Mouse (Mus musculus): ENCODE data around the gene Ntng1. TPM values are rescaled to one million over a fixed set of nuclear protein-coding genes. Genes with fewer than 3 reads are reported as not detected.

Gene Ntng1
- polyA plus RNA-seq, 1 experiment from 2014 or later: 0.68 TPM

DNA sequence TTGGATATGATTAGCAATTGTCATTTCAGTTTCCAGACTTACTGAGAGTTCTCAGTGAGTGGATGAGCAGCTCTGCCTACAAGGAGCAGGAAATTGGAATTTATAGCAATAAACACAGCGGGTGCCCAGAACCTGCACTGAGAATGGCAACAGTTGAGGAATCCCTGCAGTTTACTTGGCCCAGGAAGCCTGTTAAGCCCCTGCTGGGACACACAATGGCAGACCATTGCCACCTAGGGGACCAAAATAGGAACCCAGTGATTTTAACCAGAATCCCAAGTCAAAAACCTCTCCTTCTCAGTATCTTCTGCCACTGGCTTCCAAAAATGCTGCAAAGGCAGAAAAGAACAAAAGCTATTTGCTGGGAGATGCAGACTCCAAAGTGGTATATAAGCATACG, 37.8 kb downstream of the Ntng1 start:
- no peak overlapping the region for H3K27ac ChIP-seq (ENCODE audit: low read length)
- H3K36me3 ChIP-seq (ENCODE audit: insufficient read depth, low read length): no peaks in the 10 kb centered on the region
- H3K4me3 ChIP-seq (ENCODE audit: low read depth, low read length): no peak overlapping the region
- H3K9me3 ChIP-seq (ENCODE audit: low read length): no peaks in the 10 kb centered on the region
- DNase-seq (ENCODE audit: low spot score): no peak
- 37% methylated on average over 2 of the region's 2 CpGs for WGBS
- H3K9ac ChIP-seq (replicated peaks; ENCODE audit: low read depth): no peak overlapping the region
- no peaks in the 10 kb centered on the region for H3K27me3 ChIP-seq (replicated peaks; ENCODE audit: insufficient read depth, low read length)
- ATAC-seq: no peak
- no peaks in the 10 kb centered on the region for H3K4me1 ChIP-seq (ENCODE audit: insufficient read depth, low read depth, low read length)
- no peak overlapping the region for H3K4me2 ChIP-seq (replicated peaks; ENCODE audit: low read depth, low read length)
- TF ChIP-seq EP300 (IDR thresholded peaks at IDR 0.05): no peak
- TF ChIP-seq CTCF (IDR thresholded peaks at IDR 0.05): peak; percentile 17; the same call in 1 of the 2 replicates

DNA sequence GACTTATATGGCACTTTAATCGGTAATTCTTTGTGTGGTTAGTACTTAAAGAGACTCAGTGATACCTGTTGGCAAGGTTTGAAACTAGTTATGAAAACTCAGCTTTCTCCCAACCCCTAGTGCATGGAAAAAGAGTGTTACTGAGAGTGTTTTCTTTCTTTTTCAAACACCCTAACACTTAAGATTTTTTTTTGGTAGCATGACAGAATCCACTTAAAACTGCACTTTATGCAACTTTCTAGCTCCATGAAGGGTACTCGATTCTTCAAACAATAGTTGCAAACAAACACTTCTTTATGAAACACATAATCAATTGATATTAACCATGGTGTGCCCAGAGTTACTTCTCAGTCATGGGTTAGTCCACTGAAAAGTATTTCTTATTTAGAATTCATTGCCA, 49.4 kb downstream of the Ntng1 start:
- H3K4me3 ChIP-seq (ENCODE audit: low read depth, low read length): no peak overlapping the region
- no peaks in the 10 kb centered on the region for H3K27me3 ChIP-seq (replicated peaks; ENCODE audit: insufficient read depth, low read length)
- no peak for TF ChIP-seq CTCF (IDR thresholded peaks at IDR 0.05)
- no peak for TF ChIP-seq EP300 (IDR thresholded peaks at IDR 0.05)
- H3K4me1 ChIP-seq (ENCODE audit: insufficient read depth, low read depth, low read length): no peaks in the 10 kb centered on the region
- no peak overlapping the region for H3K4me2 ChIP-seq (replicated peaks; ENCODE audit: low read depth, low read length)
- DNase-seq (ENCODE audit: low spot score) (no peak), ATAC-seq (no peak)
- no peaks in the 10 kb centered on the region for H3K36me3 ChIP-seq (ENCODE audit: insufficient read depth, low read length)
- no peak overlapping the region for H3K27ac ChIP-seq (ENCODE audit: low read length)
- H3K9ac ChIP-seq (replicated peaks; ENCODE audit: low read depth): no peak overlapping the region
- WGBS: 57% methylated on average over 2 of the region's 2 CpGs
- no peaks in the 10 kb centered on the region for H3K9me3 ChIP-seq (ENCODE audit: low read length)

DNA sequence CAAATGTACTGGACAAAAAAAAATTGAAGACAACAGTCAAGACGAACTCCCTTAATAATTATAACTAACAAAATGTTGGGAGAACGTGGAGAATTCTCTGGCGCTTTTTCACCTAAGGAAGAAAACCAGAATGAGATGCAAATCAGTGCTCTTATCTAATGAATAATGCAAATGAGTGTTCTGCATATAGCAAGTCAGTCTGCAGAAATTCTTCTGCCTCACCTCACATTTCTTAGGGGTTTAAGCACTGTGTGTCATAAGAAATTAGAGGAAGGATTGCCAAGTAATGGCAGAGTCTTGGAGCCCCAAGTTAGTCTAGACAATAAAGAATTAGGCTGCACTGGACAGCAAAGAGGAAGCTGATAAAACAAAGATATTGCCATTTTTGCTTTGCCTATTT, 49.8 kb downstream of the Ntng1 start:
- no peaks in the 10 kb centered on the region for H3K27me3 ChIP-seq (replicated peaks; ENCODE audit: insufficient read depth, low read length)
- WGBS: 74% methylated on average over 3 of the region's 3 CpGs

DNA sequence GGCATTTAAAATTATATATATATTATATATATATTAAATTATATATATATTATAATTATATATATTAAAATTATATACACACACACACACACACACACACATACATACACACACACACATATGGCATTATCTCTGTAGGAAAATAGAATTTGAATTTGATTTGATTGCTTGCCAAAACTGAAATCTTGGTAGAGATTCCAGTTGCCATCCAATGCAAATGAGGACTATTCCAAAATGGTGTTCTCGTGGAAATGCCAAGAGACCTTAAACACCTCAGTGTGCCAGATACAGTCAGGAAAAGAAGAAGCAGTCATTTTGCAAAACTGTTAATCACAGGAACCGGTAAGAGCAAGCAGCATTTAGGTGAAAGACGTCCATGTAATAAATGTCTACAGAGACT, 51.3 kb downstream of the Ntng1 start:
- 88% methylated on average over 3 of the region's 3 CpGs for WGBS
- H3K27me3 ChIP-seq (replicated peaks; ENCODE audit: insufficient read depth, low read length): no peaks in the 10 kb centered on the region
- ATAC-seq: no peak

More for the DNA sequence above, 49.8 kb downstream of the Ntng1 start:
- TF ChIP-seq EP300 (IDR thresholded peaks at IDR 0.05): no peak
- no peak for TF ChIP-seq CTCF (IDR thresholded peaks at IDR 0.05)
- DNase-seq (ENCODE audit: low spot score): no peak
- Histone ChIP-seq H3K9ac (replicated peaks; ENCODE audit: low read depth) (no peak overlapping the region), H3K4me1 (ENCODE audit: insufficient read depth, low read depth, low read length) (no peaks in the 10 kb centered on the region), H3K9me3 (ENCODE audit: low read length) (no peaks in the 10 kb centered on the region), H3K4me2 (replicated peaks; ENCODE audit: low read depth, low read length) (no peak overlapping the region), H3K4me3 (ENCODE audit: low read depth, low read length) (no peak overlapping the region), H3K27ac (ENCODE audit: low read length) (no peak overlapping the region), H3K36me3 (ENCODE audit: insufficient read depth, low read length) (no peaks in the 10 kb centered on the region)
- no peak for ATAC-seq

DNA sequence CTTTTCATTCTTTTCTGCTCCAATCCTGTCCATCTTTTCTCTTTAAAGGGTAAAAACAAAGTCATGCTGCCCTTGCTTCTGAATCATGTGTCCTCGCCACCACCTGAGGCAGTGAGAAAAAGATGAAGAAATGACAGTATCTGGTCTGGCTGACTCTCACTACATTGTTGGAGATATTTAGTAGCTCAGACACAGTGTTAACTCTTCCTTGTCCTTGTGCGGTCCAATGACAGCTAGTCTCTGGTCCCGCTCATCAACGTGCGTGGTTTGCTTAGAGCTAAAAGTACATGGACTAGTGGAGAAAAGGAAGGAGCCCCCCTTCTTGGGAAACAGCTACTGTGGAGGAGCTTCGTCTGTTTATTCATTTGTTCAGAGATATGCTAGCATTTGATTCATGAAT, 56.6 kb downstream of the Ntng1 start:
- no peaks in the 10 kb centered on the region for H3K4me1 ChIP-seq (ENCODE audit: insufficient read depth, low read depth, low read length)
- ATAC-seq (no peak), DNase-seq (ENCODE audit: low spot score) (no peak)
- H3K4me3 ChIP-seq (ENCODE audit: low read depth, low read length): no peak overlapping the region
- H3K27ac ChIP-seq (ENCODE audit: low read length): no peak overlapping the region
- no peaks in the 10 kb centered on the region for H3K27me3 ChIP-seq (replicated peaks; ENCODE audit: insufficient read depth, low read length)
- H3K9ac ChIP-seq (replicated peaks; ENCODE audit: low read depth): no peak overlapping the region
- no peaks in the 10 kb centered on the region for H3K36me3 ChIP-seq (ENCODE audit: insufficient read depth, low read length)
- H3K9me3 ChIP-seq (ENCODE audit: low read length): no peaks in the 10 kb centered on the region
- TF ChIP-seq CTCF (IDR thresholded peaks at IDR 0.05) (no peak), EP300 (IDR thresholded peaks at IDR 0.05) (no peak)
- H3K4me2 ChIP-seq (replicated peaks; ENCODE audit: low read depth, low read length): no peak overlapping the region
- WGBS: 66% methylated on average over 6 of the region's 6 CpGs

More for the DNA sequence above, 51.3 kb downstream of the Ntng1 start:
- no peaks in the 10 kb centered on the region for H3K4me1 ChIP-seq (ENCODE audit: insufficient read depth, low read depth, low read length)
- TF ChIP-seq CTCF (IDR thresholded peaks at IDR 0.05) (no peak), EP300 (IDR thresholded peaks at IDR 0.05) (no peak)
- H3K4me3 ChIP-seq (ENCODE audit: low read depth, low read length): no peak overlapping the region
- no peaks in the 10 kb centered on the region for H3K9me3 ChIP-seq (ENCODE audit: low read length)
- no peaks in the 10 kb centered on the region for H3K36me3 ChIP-seq (ENCODE audit: insufficient read depth, low read length)
- H3K9ac ChIP-seq (replicated peaks; ENCODE audit: low read depth): no peak overlapping the region
- DNase-seq (ENCODE audit: low spot score): no peak
- H3K4me2 ChIP-seq (replicated peaks; ENCODE audit: low read depth, low read length): no peak overlapping the region
- H3K27ac ChIP-seq (ENCODE audit: low read length): no peak overlapping the region

DNA sequence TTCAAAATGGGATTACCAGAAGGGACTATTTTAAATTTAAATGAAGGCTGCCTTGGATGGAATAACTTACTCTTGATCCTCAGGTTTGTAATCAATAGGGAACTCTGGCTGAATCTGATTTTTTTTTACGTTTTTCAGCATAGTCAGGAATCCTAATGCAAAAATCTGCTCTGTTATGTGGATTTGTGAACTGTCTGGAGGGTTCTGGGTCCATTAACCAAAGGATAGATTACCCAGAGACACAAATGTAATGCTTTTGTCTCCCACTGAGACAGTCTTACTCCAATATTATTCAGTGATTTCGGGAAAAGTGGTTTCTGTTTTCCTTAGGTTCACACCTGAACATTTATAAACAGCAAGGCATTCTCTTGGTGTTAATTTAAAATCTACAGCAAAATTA, 58.5 kb downstream of the Ntng1 start:
- Histone ChIP-seq H3K4me3 (ENCODE audit: low read depth, low read length) (no peak overlapping the region), H3K27me3 (replicated peaks; ENCODE audit: insufficient read depth, low read length) (no peaks in the 10 kb centered on the region), H3K4me2 (replicated peaks; ENCODE audit: low read depth, low read length) (no peak overlapping the region), H3K9me3 (ENCODE audit: low read length) (no peaks in the 10 kb centered on the region), H3K9ac (replicated peaks; ENCODE audit: low read depth) (no peak overlapping the region), H3K27ac (ENCODE audit: low read length) (no peak overlapping the region), H3K36me3 (ENCODE audit: insufficient read depth, low read length) (no peaks in the 10 kb centered on the region), H3K4me1 (ENCODE audit: insufficient read depth, low read depth, low read length) (no peaks in the 10 kb centered on the region)
- ATAC-seq (no peak), DNase-seq (ENCODE audit: low spot score) (no peak)
- TF ChIP-seq EP300 (IDR thresholded peaks at IDR 0.05) (no peak), CTCF (IDR thresholded peaks at IDR 0.05) (no peak)
- WGBS: 66% methylated on average over 2 of the region's 2 CpGs

DNA sequence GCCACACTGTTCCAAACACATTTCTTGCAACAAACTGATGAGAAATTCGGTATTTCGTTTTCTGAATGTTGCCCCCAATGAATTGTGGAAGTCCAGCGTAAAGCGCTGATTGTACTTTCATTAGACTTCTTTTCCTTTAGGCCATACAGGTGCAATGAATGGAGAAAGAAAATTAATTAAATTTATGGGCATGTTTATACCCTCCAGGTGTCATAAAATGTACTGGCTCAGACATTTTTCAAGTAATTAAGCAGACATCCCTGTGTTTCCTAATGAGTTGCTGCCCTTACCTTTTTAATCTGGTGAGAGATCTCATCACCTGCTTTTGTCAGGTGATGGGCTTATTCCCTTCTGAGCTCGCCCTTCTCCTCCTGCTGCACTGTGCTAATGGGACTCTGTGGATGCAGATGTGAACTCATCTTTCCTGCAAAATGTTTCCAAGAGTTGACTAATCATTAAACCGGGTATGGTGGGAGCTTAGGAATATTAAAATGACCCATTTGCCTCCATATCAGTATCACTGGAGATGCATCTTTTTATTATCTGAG, 79.0 kb downstream of the Ntng1 start:
- DNase-seq (ENCODE audit: low spot score) (no peak), ATAC-seq (no peak)
- no peaks in the 10 kb centered on the region for H3K9me3 ChIP-seq (ENCODE audit: low read length)
- WGBS: 84% methylated on average over 6 of the region's 6 CpGs
- no peak overlapping the region for H3K27ac ChIP-seq (ENCODE audit: low read length)
- no peaks in the 10 kb centered on the region for H3K4me1 ChIP-seq (ENCODE audit: insufficient read depth, low read depth, low read length)
- H3K4me2 ChIP-seq (replicated peaks; ENCODE audit: low read depth, low read length): no peak overlapping the region
- no peak for TF ChIP-seq EP300 (IDR thresholded peaks at IDR 0.05)
- TF ChIP-seq CTCF (IDR thresholded peaks at IDR 0.05): no peak
- no peak overlapping the region for H3K9ac ChIP-seq (replicated peaks; ENCODE audit: low read depth)
- H3K4me3 ChIP-seq (ENCODE audit: low read depth, low read length): no peak overlapping the region
- no peaks in the 10 kb centered on the region for H3K36me3 ChIP-seq (ENCODE audit: insufficient read depth, low read length)
- no peaks in the 10 kb centered on the region for H3K27me3 ChIP-seq (replicated peaks; ENCODE audit: insufficient read depth, low read length)
